Mouse (Mus musculus): Measurements from ENCODE around the gene Adcy6.

Gene Adcy6

DNA sequence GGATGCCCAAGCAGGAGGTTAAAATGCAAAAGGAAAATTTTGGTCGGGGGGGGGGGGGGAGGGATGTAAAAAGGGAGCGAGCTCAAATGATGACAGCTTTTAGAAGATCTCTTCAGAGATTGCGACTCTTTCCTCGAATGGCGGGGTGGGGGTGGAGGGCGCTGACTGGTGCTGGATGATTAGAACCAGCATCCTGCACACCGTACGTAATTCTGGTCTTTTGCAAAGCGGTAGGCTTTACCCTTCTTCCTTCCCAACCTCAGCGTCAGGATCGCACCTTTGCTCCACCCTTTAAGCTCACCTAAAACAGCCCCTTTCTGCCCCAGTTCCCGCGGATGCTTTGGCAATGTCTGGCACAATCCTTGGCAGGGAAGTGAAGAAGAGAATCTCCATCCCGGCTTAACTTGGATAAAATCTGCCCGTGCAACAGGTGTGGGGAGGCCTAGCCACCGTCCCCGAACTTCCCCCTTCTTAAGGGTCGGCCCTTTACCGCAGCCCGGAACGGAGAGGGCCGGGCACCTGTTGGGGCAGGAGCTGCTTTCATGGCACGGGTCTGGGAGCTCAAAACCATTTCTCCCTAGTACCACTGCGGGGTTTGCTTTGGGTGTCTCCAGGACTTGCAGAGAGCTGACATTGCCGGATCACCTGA is 24.1 kb upstream of the Adcy6 start:
- ChIA-PET CTCF (interaction anchor here in 3 of 4 experiments (0.5 to 1.6 kb wide), 10 partner anchors 11 to 683 kb away, joined by 3 to 12 read pairs (median 3); no protein-coding TSS in a partner anchor), POLR2A (interaction anchor here (0.6 to 4.9 kb wide), 22 partner anchors 9 to 939 kb away, joined by 3 to 44 read pairs (median 4); partner anchors contain the start of genes Arf3 (in 1 of the 4), Ddx23 (in 1 of the 4) and Rnd1 (in 1 of the 4))

- ChIA-PET POLR2A (interaction anchor here in 3 of 4 experiments (0.6 to 4.9 kb wide), 21 partner anchors 9 to 302 kb away, joined by 3 to 49 read pairs (median 4); partner anchors contain the start of genes Rnd1 (in 3 of the 3), Ddx23 (in 2 of the 3) and Tuba1b (in 1 of the 3)), CTCF (interaction anchor here (0.6 to 3.3 kb wide), 21 partner anchors 7 to 239 kb away, joined by 3 to 26 read pairs (median 7); partner anchors contain the start of genes Adcy6 (in 1 of the 4), Ddx23 (in 1 of the 4) and Rnd1 (in 1 of the 4))
Observed at GRCm38 (mm10) chr15:98632921-98633320, 23.0 kb upstream of the Adcy6 start.

GRCm38 (mm10) chr15:98632107-98632744 is 22.4 kb upstream of the Adcy6 start:
- ChIA-PET CTCF (interaction anchor here (0.5 to 3.3 kb wide), 106 partner anchors 8 to 1998 kb away, joined by 3 to 26 read pairs (median 4); partner anchors contain the start of genes Rnd1 (in 3 of the 4), Adcy6 (in 2 of the 4), Ddx23 (in 2 of the 4) and Ccdc65 (in 1 of the 4)), POLR2A (interaction anchor here in 3 of 4 experiments (0.6 to 4.9 kb wide), 37 partner anchors 8 to 355 kb away, joined by 3 to 49 read pairs (median 4); partner anchors contain the start of genes Rnd1 (in 3 of the 3), Ddx23 (in 2 of the 3), Tuba1b (in 2 of the 3) and 4930415O20Rik (in 1 of the 3))

- POLR2A ChIA-PET = interaction anchor here in 3 of 4 experiments (0.5 to 4.9 kb wide), 30 partner anchors 9 to 385 kb away, joined by 3 to 49 read pairs (median 4); partner anchors contain the start of genes Rnd1 (in 2 of the 3), 4930415O20Rik (in 1 of the 3), Adcy6 (in 1 of the 3) and Arf3 (in 1 of the 3)
- CTCF ChIA-PET = interaction anchor here (0.5 to 3.3 kb wide), 112 partner anchors 9 to 1999 kb away, joined by 3 to 26 read pairs (median 4); partner anchors contain the start of genes Rnd1 (in 3 of the 4), Adcy6 (in 2 of the 4), Ddx23 (in 2 of the 4) and Ccdc65 (in 1 of the 4)
Observed at GRCm38 (mm10) chr15:98631493-98631892, 21.6 kb upstream of the Adcy6 start.

GRCm38 (mm10) chr15:98630540-98630939 is 20.7 kb upstream of the Adcy6 start, which contains the start of gene Cacnb3:
TSS of gene Cacnb3 (plus strand) at chr15:98630840.
- ChIA-PET POLR2A (interaction anchor here (0.6 to 4.9 kb wide), 18 partner anchors 8 to 548 kb away, joined by 3 to 49 read pairs (median 6); partner anchors contain the start of genes Rnd1 (in 3 of the 4), Adcy6 (in 1 of the 4) and Kansl2 (in 1 of the 4)), CTCF (interaction anchor here (0.6 to 3.3 kb wide), 34 partner anchors 8 to 618 kb away, joined by 3 to 26 read pairs (median 6); partner anchors contain the start of gene Adcy6 (in 1 of the 4))

GRCm38 (mm10) chr15:98629464-98629863 is 19.6 kb upstream of the Adcy6 start:
- ChIA-PET POLR2A (interaction anchor here in 3 of 4 experiments (0.6 to 4.9 kb wide), 13 partner anchors 10 to 400 kb away, joined by 3 to 49 read pairs (median 4); partner anchors contain the start of genes Ddx23 (in 1 of the 3), Rnd1 (in 1 of the 3) and Tuba1c (in 1 of the 3)), CTCF (interaction anchor here in 2 of 4 experiments (0.6 to 4.4 kb wide), 8 partner anchors 7 to 1388 kb away, joined by 3 to 39 read pairs (median 6); no protein-coding TSS in a partner anchor)

DNA sequence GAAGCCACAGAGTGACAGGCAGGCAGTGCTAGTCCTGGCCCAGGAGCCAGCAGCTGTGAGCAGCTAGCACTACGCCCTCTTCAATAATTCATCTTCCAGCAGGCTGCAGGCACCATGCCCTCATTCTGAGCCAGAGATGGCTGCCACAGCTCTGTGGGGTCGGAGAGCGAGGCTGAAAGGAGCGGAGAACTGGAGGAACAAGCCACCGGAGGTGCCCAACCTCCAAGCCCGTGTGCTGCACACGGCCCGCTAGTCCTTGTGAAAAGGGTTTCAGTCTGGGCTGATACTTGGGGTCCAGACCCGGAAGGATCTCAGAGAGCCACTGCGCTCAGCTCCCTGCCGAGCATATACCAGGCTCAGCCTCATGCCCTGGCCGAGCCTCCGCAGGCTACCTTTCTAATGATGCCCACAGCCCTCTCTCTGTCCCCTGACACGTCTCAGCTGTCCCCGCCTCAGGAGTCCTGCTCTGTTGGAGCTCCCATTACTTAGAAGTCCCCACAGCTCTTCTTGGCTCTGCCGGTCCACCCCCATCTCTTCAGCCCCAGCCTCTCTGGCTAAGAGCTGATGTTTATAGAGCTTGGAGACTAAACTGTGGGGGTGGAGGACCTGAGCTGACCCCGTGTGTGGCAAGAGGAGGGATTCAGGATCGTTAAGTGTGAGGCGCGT is 18.8 kb upstream of the Adcy6 start:
- POLR2A ChIA-PET = interaction anchor here in 3 of 4 experiments (0.6 to 4.9 kb wide), 18 partner anchors 10 to 401 kb away, joined by 3 to 49 read pairs (median 4); partner anchors contain the start of genes Ddx23 (in 1 of the 3) and Tuba1c (in 1 of the 3)

GRCm38 (mm10) chr15:98626487-98627212 is 16.8 kb upstream of the Adcy6 start:
- POLR2A ChIA-PET = interaction anchor here (0.6 to 2.3 kb wide), 11 partner anchors 10 to 243 kb away, joined by 3 to 8 read pairs (median 3); no protein-coding TSS in a partner anchor
- CTCF ChIA-PET = interaction anchor here (0.6 to 4.4 kb wide), 18 partner anchors 9 to 1922 kb away, joined by 3 to 39 read pairs (median 4); partner anchors contain the start of gene Ddx23 (in 1 of the 4)

More for the DNA sequence above, 18.8 kb upstream of the Adcy6 start:
- CTCF ChIA-PET = interaction anchor here (0.5 to 4.4 kb wide), 15 partner anchors 8 to 398 kb away, joined by 3 to 39 read pairs (median 4); partner anchors contain the start of gene Ccdc65 (in 1 of the 4)

DNA sequence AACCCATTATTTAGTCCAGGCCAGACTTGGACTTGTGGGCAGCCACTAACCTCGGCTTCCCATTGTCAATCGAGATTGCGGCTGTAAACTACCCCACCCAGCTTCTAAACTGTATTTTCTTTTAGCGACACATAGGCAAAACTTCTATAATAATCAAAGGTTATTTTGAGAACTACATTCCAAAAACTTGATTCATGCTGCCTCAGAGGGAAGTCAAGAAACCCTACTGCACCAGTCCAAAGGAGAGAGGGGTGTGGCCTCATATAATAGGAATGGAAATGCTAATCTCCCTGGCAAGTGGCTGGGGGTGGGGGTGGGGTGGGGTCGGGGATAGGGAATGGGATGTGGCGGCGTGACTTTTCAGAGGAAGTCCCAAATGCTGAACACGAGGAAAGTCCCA is 16.2 kb upstream of the Adcy6 start:
- CTCF ChIA-PET = interaction anchor here (0.6 to 4.4 kb wide), 11 partner anchors 9 to 357 kb away, joined by 3 to 39 read pairs (median 3); partner anchors contain the start of gene Ddx23 (in 1 of the 4)

DNA sequence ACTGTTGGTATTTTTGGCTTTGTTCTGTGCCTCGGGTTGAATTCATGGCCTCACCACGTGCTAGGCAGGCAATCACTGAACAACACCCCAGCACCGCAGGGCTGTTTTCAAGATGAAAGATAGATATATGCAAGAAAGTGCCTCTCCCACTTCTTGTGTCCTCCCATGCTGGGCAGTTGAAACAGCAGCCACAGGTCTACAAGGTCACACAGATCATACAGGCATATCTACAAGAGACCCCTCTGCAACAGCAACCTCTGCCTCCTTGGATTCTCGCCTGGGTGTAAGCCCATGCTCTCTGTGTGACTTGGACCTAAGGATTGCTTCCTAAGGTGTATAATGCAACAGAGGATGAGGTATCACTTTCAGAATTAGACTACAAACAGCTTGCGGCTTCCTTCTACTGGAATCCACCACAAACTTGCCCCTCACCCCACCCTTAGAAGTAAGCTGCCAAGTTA is 13.5 kb upstream of the Adcy6 start:
- ChIA-PET CTCF (interaction anchor here in 3 of 4 experiments (1.0 to 2.5 kb wide), 4 partner anchors 8 to 53 kb away, joined by 3 to 12 read pairs (median 12); partner anchors contain the start of genes 4930415O20Rik (in 1 of the 3), Cacnb3 (in 1 of the 3) and Ccnt1 (in 1 of the 3)), POLR2A (interaction anchor here in 3 of 4 experiments (0.6 to 9.2 kb wide), 9 partner anchors 7 to 478 kb away, joined by 3 to 49 read pairs (median 4); partner anchors contain the start of genes Cacnb3 (in 1 of the 3) and Rnd1 (in 1 of the 3))

More for the DNA sequence above, 16.2 kb upstream of the Adcy6 start:
- POLR2A ChIA-PET = interaction anchor here in 3 of 4 experiments (0.6 to 1.9 kb wide), 7 partner anchors 10 to 110 kb away, joined by 3 to 4 read pairs (median 3); partner anchors contain the start of genes 4930415O20Rik (in 1 of the 3), Ccnt1 (in 1 of the 3) and Rnd1 (in 1 of the 3)

GRCm38 (mm10) chr15:98622721-98623120 is 12.8 kb upstream of the Adcy6 start:
- CTCF ChIA-PET = interaction anchor here (0.6 to 2.5 kb wide), 15 partner anchors 8 to 176 kb away, joined by 3 to 12 read pairs (median 4); partner anchors contain the start of genes 4930415O20Rik (in 1 of the 4), Cacnb3 (in 1 of the 4) and Ccnt1 (in 1 of the 4)
- POLR2A ChIA-PET = interaction anchor here in 3 of 4 experiments (0.6 to 9.2 kb wide), 10 partner anchors 8 to 156 kb away, joined by 3 to 49 read pairs (median 5); partner anchors contain the start of gene Cacnb3 (in 1 of the 3)

- ChIA-PET POLR2A (interaction anchor here in 3 of 4 experiments (0.6 to 9.2 kb wide), 13 partner anchors 8 to 157 kb away, joined by 3 to 49 read pairs (median 4); partner anchors contain the start of gene Cacnb3 (in 2 of the 3)), CTCF (interaction anchor here (0.6 to 2.5 kb wide), 16 partner anchors 9 to 406 kb away, joined by 3 to 12 read pairs (median 4); partner anchors contain the start of genes 4930415O20Rik (in 1 of the 4), Cacnb3 (in 1 of the 4) and Ccnt1 (in 1 of the 4))
Observed at GRCm38 (mm10) chr15:98622199-98622598, 12.3 kb upstream of the Adcy6 start.

DNA sequence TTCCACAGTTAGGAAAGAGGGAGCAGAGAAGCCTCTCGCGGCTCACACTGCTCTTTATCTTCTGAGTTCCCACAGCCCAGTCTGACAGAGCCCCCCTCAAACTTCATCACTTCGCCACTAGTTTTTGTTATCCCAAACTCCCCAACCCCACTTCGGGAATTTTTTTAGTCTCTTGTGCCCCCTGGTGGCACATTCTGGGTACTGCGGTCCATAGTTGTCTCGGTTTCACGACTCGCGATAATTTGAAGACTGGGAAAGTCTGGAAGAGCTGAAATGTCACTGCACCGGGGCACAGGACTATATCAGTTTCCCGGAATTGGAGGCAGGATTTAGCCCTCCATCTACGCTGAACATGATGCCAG is 7.3 kb upstream of the Adcy6 start:
- CTCF ChIA-PET = interaction anchor here (0.6 to 3.7 kb wide), 52 partner anchors 9 to 1244 kb away, joined by 3 to 40 read pairs (median 4); partner anchors contain the start of genes Cacnb3 (in 2 of the 4), 4930415O20Rik (in 1 of the 4), Ccnt1 (in 1 of the 4) and Fkbp11 (in 1 of the 4)
- POLR2A ChIA-PET = interaction anchor here in 3 of 4 experiments (0.5 to 9.2 kb wide), 27 partner anchors 9 to 1031 kb away, joined by 3 to 49 read pairs (median 3); partner anchors contain the start of genes Cacnb3 (in 2 of the 3), Kansl2 (in 1 of the 3) and Rnd1 (in 1 of the 3)

DNA sequence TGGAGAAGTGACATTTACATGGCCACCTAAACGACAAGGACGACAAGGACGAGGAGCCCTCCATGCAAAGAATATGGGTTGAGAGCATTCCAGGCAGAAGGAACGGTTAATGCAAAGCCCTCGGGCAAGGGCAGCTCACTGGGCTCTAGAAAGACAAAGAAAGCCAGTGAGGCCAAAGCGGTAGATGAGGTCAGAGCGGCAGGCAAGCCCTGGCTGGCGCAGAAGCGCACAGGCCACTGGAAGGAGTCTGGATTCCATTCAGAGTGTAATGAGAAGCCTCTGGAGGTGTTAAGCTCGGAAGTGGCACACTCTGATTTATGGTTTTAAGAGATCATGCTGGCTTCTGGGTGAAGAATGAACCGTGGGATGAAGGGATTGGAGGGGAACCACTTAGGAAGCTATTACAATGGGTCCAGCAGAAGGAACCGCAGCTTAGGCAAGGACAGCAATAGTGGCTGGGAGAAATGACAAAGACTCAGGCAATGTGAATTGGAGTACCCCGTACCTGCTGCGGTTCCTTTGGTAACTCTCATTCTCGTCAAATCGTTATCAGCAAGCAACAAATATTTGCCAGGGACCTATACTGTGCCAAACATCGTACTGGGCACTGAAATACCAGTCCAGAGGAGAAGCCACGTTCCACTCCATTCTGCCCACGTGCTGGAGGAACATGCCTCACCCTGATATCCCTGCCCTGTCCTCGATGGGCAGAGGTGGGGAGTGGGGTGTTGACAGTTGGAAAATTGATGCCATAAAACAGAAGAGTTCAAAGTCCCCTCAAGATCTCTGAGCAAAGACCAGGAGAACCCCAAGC is 6.7 kb upstream of the Adcy6 start:
- POLR2A ChIA-PET = interaction anchor here in 3 of 4 experiments (0.5 to 9.2 kb wide), 26 partner anchors 9 to 1032 kb away, joined by 3 to 49 read pairs (median 3); partner anchors contain the start of genes Cacnb3 (in 2 of the 3), Ddx23 (in 1 of the 3), Kansl2 (in 1 of the 3) and Rnd1 (in 1 of the 3)
- CTCF ChIA-PET = interaction anchor here (0.5 to 3.7 kb wide), 39 partner anchors 10 to 1147 kb away, joined by 3 to 40 read pairs (median 4); partner anchors contain the start of genes Cacnb3 (in 2 of the 4), 4930415O20Rik (in 1 of the 4), Ccdc65 (in 1 of the 4) and Ccnt1 (in 1 of the 4)
